Mouse (Mus musculus): ENCODE measurements at regions not wholly inside any gene's neighbourhood (a gene's known extent, or its start where the extent isn't known, plus 50 kb on each side); places are given as distances from the start of the nearest gene placed in this dataset.

GRCm38 (mm10) chr1:96276646-96277045 lies 595.3 kb downstream of the Slco4c1 start:
- DNase-seq = no peak

Data from embryo, embryonic 11 days (tissue).